Mouse (Mus musculus): Measurements from ENCODE around the gene Btc.

DNA sequence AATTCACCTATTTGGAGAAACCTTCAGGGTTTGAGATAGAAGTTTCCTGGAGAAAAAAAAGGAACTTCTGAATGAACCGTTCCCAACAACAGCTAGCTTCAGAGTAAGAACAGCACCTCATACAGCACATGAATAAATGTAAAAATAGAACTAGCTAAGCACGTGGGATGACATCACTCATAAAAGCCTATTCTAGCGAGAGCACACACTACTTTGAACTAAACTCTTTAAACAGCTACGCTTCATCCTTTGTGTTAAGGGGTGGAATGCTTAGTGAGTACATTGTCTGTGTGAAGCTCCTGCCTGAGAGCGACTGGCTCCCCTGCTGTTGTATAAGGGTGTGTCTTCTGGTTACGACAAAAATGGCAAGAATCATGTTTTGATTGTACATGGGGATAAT lies 33.8 kb upstream of the Btc start:
- TF ChIP-seq CTCF (IDR thresholded peaks at IDR 0.05; ENCODE audit: extremely low read depth, insufficient read depth, insufficient read length, insufficient replicate concordance) (no peak), POLR2A (IDR thresholded peaks at IDR 0.05; ENCODE audit: low read depth, low read length) (no peak)
